In the genomic region with DNA sequence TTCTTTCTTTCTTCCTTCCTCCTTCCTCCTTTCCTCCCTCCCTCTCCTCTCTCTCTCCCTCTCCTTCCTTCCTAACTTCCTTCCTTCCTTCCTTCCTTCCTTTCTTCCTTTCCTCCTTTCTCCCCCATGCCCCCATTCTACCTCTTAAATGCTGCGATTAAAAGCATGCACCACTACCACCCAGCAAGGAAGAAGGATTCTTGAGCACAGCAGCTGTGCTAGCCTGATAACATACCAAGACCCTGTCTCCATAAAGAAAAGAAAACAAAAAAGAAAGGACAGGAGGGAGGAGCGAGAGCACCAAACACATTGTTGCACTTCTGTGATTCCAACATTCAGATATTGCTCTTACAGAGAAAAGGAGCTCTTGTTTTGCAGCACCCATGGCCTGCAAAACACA, we compare ENCODE assay signal across 8 mouse cellular contexts. TPM values are rescaled to one million over a fixed set of nuclear protein-coding genes. Genes with fewer than 3 reads are reported as not detected.
DNase-seq lines count a peak whose midpoint lies in the region; ATAC-seq and TF ChIP-seq lines count a peak whose summit lies in the region.

No protein-coding gene starts in this region.

- peak overlapping the region; percentile 94 for H3K4me3 ChIP-seq in heart, embryonic 11.5 days (ENCODE audit: low read depth, low read length)
- H3K4me3 ChIP-seq in E14TG2a.4 (replicated peaks; ENCODE audit: low read length), result peak overlapping the region; percentile 100; the same call in 1 of the 2 replicates
- peak overlapping the region; percentile 98 for H3K4me3 ChIP-seq in hindbrain, embryonic 11.5 days (ENCODE audit: low read depth, low read length)

- peak overlapping the region; percentile 24 for H3K27ac ChIP-seq in heart, embryonic 11.5 days (ENCODE audit: low read depth, low read length)
- H3K27ac ChIP-seq in hindbrain, embryonic 11.5 days (ENCODE audit: low read depth, low read length), result no peak overlapping the region

- peak overlapping the region; percentile 83 for H3K9ac ChIP-seq in heart, embryonic 11.5 days (ENCODE audit: low read depth, low read length)
- peak overlapping the region; percentile 85; the same call in 1 of the 2 replicates for H3K9ac ChIP-seq in hindbrain, embryonic 11.5 days (ENCODE audit: low read depth, low read length)

- H3K9me3 ChIP-seq in heart, embryonic 11.5 days (replicated peaks; ENCODE audit: control insufficient read depth, low read length), result no peaks in the 10 kb centered on the region
- no peaks in the 10 kb centered on the region for H3K9me3 ChIP-seq in E14TG2a.4 (ENCODE audit: low read length)
- H3K9me3 ChIP-seq in hindbrain, embryonic 11.5 days (ENCODE audit: control insufficient read depth, low read length), result no peaks in the 10 kb centered on the region

- no peaks in the 10 kb centered on the region for H3K27me3 ChIP-seq in heart, embryonic 11.5 days (ENCODE audit: control insufficient read depth, insufficient read depth, low read length)
- H3K27me3 ChIP-seq in E14TG2a.4 (ENCODE audit: insufficient read depth, low read length), result no peaks in the 10 kb centered on the region
- no peaks in the 10 kb centered on the region for H3K27me3 ChIP-seq in hindbrain, embryonic 11.5 days (ENCODE audit: control insufficient read depth, insufficient read depth, low read length)

- 44% methylated on average over 2 of the region's 2 CpGs for WGBS in heart, embryonic 11.5 days (ENCODE audit: insufficient replicate concordance)
- WGBS in hindbrain, embryonic 11.5 days, result 66% methylated on average over 2 of the region's 2 CpGs

- DNase-seq in heart, postnatal 14 days, result no peak
- peak; percentile 10 for DNase-seq in hindbrain, embryonic 11.5 days (ENCODE audit: low spot score)
- DNase-seq in spleen, postnatal 14 days (ENCODE audit: low spot score in 2 of 2), result no peak
- DNase-seq in cerebellum, adult 9-10 months, result no peak
- no peak for DNase-seq in kidney, postnatal 4 days

- peaks cover 19% of the 10 kb centered on the region for H3K4me1 ChIP-seq in heart, embryonic 11.5 days (ENCODE audit: control insufficient read depth, insufficient read depth, low read length)
- peaks cover 33% of the 10 kb centered on the region for H3K4me1 ChIP-seq in E14TG2a.4 (replicated peaks; ENCODE audit: low read depth, low read length)
- H3K4me1 ChIP-seq in hindbrain, embryonic 11.5 days (replicated peaks; ENCODE audit: control insufficient read depth, insufficient read depth, low read length), result peaks cover 4% of the 10 kb centered on the region

- peaks cover 18% of the 10 kb centered on the region for H3K36me3 ChIP-seq in heart, embryonic 11.5 days (ENCODE audit: control insufficient read depth, insufficient read depth, low read length)
- H3K36me3 ChIP-seq in E14TG2a.4 (ENCODE audit: insufficient read depth, low read length), result peaks cover 63% of the 10 kb centered on the region
- H3K36me3 ChIP-seq in hindbrain, embryonic 11.5 days (ENCODE audit: control insufficient read depth, insufficient read depth, low read length), result 0 out of 2 replicates have a peak, but pooled peaks cover 2% of the 10 kb centered on the region

- peak overlapping the region; percentile 88 for H3K4me2 ChIP-seq in heart, embryonic 11.5 days
- H3K4me2 ChIP-seq in hindbrain, embryonic 11.5 days (replicated peaks; ENCODE audit: low read depth, low read length), result peak overlapping the region; percentile 90

- TF ChIP-seq CTCF in E14TG2a.4 (conservative IDR thresholded peaks at IDR 0.05; ENCODE audit: low read length), result no peak

- intact Hi-C loops in heart, postnatal 14 days (cut with DNase I), result no loop called here

- no peak for ATAC-seq in heart, embryonic 11.5 days (replicated peaks; ENCODE audit: insufficient number of reproducible peaks, low FRiP score, low TSS enrichment)
- no peak for ATAC-seq in hindbrain, embryonic 11.5 days (ENCODE audit: low FRiP score)
- peak; percentile 68 for ATAC-seq in megakaryocyte-erythroid progenitor cell, adult 5-6 weeks (replicated peaks; ENCODE audit: low FRiP score, low TSS enrichment, poor library complexity, severe bottlenecking)

RNA-seq across cellular contexts. Expression of gene Smg8, which starts 0.6 kb away (rescaled TPM):
- polyA plus RNA-seq in heart, embryonic 11.5 days (2014; fragmentation: Nextera tagmentation; extraction: Ambion mirVana), result 18.7 and 19.4 TPM in 2 replicates
- 1 to 10 TPM; 8.9 to 9.2 TPM for total RNA-seq in heart, postnatal 14 days (2021)
- polyA plus RNA-seq in hindbrain, embryonic 11.5 days (2014; fragmentation: Nextera tagmentation; extraction: Ambion mirVana), result 25.9 and 29.8 TPM in 2 replicates
- total RNA-seq in megakaryocyte-erythroid progenitor cell, adult 5-6 weeks (2014; fragmentation: Nextera tagmentation), result 14.3 and 14.6 TPM in 2 replicates
- 22.8 and 32.5 TPM in 2 replicates for total RNA-seq in megakaryocyte-erythroid progenitor cell, adult 5-6 weeks (2017)

RNA-seq across cellular contexts. Expression of gene Gdpd1, which starts 13.3 kb away (rescaled TPM):
- 20.6 and 28.5 TPM in 2 replicates for polyA plus RNA-seq in heart, embryonic 11.5 days (2014; fragmentation: Nextera tagmentation; extraction: Ambion mirVana)
- 10 to 100 TPM; 11.3 to 12.0 TPM for total RNA-seq in heart, postnatal 14 days (2021)
- 99.1 and 114 TPM in 2 replicates for polyA plus RNA-seq in hindbrain, embryonic 11.5 days (2014; fragmentation: Nextera tagmentation; extraction: Ambion mirVana)
- total RNA-seq in megakaryocyte-erythroid progenitor cell, adult 5-6 weeks (2014; fragmentation: Nextera tagmentation), result 4.6 and 4.9 TPM in 2 replicates
- 6.4 and 7.4 TPM in 2 replicates for total RNA-seq in megakaryocyte-erythroid progenitor cell, adult 5-6 weeks (2017)

RNA-seq across cellular contexts. Expression of gene Prr11, which starts 21.4 kb away (rescaled TPM):
- 12.4 and 14.4 TPM in 2 replicates for polyA plus RNA-seq in heart, embryonic 11.5 days (2014; fragmentation: Nextera tagmentation; extraction: Ambion mirVana)
- total RNA-seq in heart, postnatal 14 days (2021), result 1 to 10 TPM; 1.7 to 2.4 TPM
- polyA plus RNA-seq in hindbrain, embryonic 11.5 days (2014; fragmentation: Nextera tagmentation; extraction: Ambion mirVana), result 19.6 and 22.6 TPM in 2 replicates
- total RNA-seq in megakaryocyte-erythroid progenitor cell, adult 5-6 weeks (2014; fragmentation: Nextera tagmentation), result 16.6 and 16.8 TPM in 2 replicates
- total RNA-seq in megakaryocyte-erythroid progenitor cell, adult 5-6 weeks (2017), result 8.1 and 11.4 TPM in 2 replicates

RNA-seq across cellular contexts. Expression of gene Ska2, which starts 21.9 kb away (rescaled TPM):
- polyA plus RNA-seq in heart, embryonic 11.5 days (2014; fragmentation: Nextera tagmentation; extraction: Ambion mirVana), result 74.8 and 81.0 TPM in 2 replicates
- 10 to 100 TPM; 13.9 to 16.6 TPM for total RNA-seq in heart, postnatal 14 days (2021)
- polyA plus RNA-seq in hindbrain, embryonic 11.5 days (2014; fragmentation: Nextera tagmentation; extraction: Ambion mirVana), result 95.8 and 101 TPM in 2 replicates
- total RNA-seq in megakaryocyte-erythroid progenitor cell, adult 5-6 weeks (2014; fragmentation: Nextera tagmentation), result 29.4 and 31.8 TPM in 2 replicates
- total RNA-seq in megakaryocyte-erythroid progenitor cell, adult 5-6 weeks (2017), result 16.7 and 31.6 TPM in 2 replicates

RNA-seq across cellular contexts. Expression of gene Trim37, which starts 39.7 kb away (rescaled TPM):
- polyA plus RNA-seq in heart, embryonic 11.5 days (2014; fragmentation: Nextera tagmentation; extraction: Ambion mirVana), result 23.2 and 24.5 TPM in 2 replicates
- 1 to 10 TPM; 6.1 to 9.2 TPM for total RNA-seq in heart, postnatal 14 days (2021)
- 76.2 and 78.9 TPM in 2 replicates for polyA plus RNA-seq in hindbrain, embryonic 11.5 days (2014; fragmentation: Nextera tagmentation; extraction: Ambion mirVana)
- 42.7 and 48.9 TPM in 2 replicates for total RNA-seq in megakaryocyte-erythroid progenitor cell, adult 5-6 weeks (2014; fragmentation: Nextera tagmentation)
- total RNA-seq in megakaryocyte-erythroid progenitor cell, adult 5-6 weeks (2017), result 76.3 and 80.2 TPM in 2 replicates
